Mouse (Mus musculus) MN1 (cell line): ENCODE data around the gene Il17rd.

Experiments used
- DNase-seq: peaks from one replicate; pipeline ENCODE4 v3.0.0-alpha.2; 2016; ENCODE audit warnings: low spot score

Il17rd gene

DNA sequence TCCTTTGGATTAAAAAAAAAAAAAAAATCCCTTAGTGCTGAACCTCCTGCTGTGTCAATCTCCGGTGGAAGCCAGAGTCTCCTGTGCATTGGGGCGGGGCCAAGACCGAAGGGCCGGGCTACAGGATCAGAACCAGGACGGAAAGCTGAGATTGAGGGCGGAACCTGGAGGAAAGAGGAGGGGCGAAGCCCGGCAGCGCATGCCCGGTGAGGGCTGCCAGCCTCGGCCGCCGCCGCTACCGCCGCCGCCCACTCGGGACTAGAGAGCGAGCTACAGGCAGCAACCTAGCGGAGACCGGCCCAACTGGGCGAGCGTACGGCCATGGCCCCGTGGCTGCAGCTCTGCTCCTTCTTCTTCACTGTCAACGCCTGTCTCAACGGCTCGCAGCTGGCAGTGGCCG lies at the start of gene Il17rd:
Gene Il17rd (plus strand): TSS at position 159 of the 400 bp plus-strand sequence.
- DNase-seq: peak; percentile 92

GRCm38 (mm10) chr14:26991622-26992021 lies 47.1 kb upstream of the Il17rd start:
- no peak for DNase-seq

- no peak for DNase-seq
Observed at GRCm38 (mm10) chr14:26993427-26993826, 45.3 kb upstream of the Il17rd start.

- DNase-seq: peak; percentile 71
Observed at GRCm38 (mm10) chr14:26994211-26994741, 44.5 kb upstream of the Il17rd start, which contains the start of gene Hesx1. Hesx1 (plus strand) TSS chr14:26994416.

DNA sequence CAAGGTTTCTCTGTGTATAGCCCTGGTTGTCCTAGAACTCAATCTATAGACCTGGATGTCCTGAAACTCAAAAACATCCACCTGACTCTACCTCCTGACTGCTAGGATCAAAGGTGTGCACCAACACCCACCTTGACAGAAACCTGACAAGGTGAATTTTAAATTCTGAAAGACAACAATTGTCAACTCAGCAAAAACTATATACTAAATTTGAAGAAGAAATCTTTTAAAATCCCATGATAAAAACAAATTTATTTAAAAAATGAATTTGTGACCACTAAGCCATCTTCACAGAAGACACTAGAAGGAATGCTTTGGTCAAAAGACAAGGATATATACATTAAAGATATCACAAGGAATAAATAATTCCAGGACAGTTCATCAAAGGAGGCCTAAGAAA lies 42.5 kb upstream of the Il17rd start:
- DNase-seq: no peak

- DNase-seq: no peak
Observed at GRCm38 (mm10) chr14:27000386-27000785, 38.4 kb upstream of the Il17rd start.

DNA sequence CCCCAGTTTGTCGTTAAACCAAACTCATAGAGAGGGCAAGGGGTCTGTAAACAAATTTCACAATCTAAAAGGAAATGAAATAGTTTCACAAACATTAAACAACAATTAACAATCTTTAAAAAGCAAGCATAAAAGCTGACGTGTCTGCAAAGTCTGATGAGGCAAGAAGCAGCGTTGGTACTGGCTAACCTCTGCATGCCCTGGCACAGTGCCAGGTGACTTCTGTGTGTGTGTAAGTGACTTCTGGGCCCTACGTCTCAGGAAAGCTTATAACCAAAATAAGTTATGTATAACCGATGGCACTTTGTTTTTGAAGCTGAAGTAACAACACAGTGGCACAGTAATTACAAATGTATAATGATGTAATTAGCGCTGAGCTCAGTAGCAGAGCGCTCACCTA lies 33.8 kb upstream of the Il17rd start:
- no peak for DNase-seq

GRCm38 (mm10) chr14:27005937-27006336 lies 32.8 kb upstream of the Il17rd start:
- DNase-seq: no peak

DNA sequence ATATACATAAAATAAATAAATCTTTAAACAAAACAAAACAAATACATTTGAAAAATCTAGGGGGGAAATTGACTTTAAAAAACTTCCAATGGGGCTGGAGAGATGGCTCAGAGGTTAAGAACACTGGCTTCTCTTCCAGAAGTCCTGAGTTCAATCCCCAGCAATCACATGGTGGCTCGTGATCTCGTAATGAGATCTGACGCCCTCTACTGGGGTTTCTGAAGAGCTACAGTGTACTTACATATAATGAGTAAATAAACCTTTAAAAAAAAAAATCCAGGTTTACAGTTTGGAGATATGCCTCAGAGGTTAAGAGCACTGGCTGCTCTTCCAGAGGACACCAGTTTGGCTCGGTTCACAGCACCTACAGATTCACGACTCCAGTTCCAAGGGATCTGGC lies 27.2 kb upstream of the Il17rd start:
- no peak for DNase-seq

DNA sequence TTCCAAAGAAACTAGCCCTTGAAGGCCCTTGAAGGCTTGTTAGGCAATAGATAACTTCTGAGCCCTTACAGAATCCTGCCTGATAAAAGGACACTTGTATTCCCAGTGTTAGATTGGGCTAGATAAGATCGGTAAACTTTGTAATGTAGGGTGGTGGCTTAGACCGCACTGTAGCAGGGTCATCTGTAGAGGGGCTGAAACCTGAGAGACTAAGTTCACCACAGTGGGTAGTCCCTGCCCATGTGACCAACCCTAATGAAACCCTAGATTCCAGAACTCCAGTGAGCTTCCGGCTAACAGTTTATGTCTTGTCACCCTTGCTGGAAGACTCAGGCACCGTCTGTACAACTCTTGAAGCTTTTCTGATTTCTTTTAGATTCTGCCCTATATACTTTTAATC lies 25.1 kb upstream of the Il17rd start:
- no peak for DNase-seq

GRCm38 (mm10) chr14:27017936-27018335 lies 20.8 kb upstream of the Il17rd start:
- no peak for DNase-seq

- no peak for DNase-seq
Observed at GRCm38 (mm10) chr14:27019850-27020249, 18.9 kb upstream of the Il17rd start.

DNA sequence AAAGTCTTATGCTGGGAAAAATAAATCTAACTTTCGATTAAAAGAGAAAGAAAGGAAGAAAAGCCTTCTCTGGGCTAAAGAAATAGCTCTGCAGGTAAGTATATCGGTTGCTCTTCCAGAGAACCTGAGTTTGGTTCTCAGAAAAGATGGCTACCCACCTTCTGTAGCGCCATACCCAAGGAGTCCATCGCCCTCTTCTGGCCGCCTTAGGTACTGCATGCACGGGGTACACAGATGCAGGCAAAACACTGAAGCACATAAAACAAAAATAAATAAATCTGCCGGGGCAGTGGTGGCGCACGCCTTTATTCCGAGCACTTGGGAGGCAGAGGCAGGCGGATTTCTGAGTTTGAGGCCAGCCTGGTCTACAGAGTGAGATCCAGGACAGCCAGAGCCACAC lies 15.9 kb upstream of the Il17rd start:
- no peak for DNase-seq

GRCm38 (mm10) chr14:27024664-27025063 lies 14.1 kb upstream of the Il17rd start:
- DNase-seq: no peak

DNA sequence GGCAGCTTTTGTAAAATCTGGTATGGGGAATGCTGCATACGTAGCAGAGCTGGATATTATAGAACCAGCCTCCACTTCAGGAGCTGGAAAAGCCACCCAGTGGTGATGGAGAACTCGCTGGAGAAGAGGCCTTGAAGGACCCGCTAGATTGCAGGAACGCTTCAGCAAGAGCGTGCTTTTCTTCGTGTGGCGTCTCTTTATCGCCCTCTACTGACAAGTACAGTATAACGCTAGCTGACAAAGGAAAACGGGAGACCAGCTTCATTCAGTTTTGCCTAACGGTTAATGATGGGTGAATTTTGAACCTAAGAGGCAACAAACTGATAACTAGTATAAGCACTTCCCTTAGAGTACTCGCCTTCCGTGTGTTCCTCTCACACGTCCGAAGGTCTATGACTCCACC lies 9.0 kb upstream of the Il17rd start:
- DNase-seq: peak; percentile 88

GRCm38 (mm10) chr14:27031142-27031541 lies 7.6 kb upstream of the Il17rd start:
- peak; percentile 70 for DNase-seq

DNA sequence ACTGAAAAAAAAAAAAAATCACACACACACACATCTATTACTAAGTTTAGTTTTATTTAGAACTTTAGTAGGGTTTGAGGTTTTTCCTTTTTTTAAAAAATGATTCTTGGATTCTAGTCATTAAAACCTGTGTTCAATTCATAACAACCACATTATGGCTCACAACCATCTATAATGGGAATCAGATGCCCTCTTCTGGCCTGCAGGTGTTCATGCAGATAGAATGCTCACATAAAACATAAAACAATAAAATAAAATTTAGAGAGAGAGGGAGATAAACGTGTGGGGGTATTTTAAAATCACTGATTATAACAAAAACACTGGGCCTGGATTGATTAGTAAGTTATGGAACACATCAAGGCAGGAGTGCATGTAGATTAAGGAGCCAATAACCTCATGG lies 1.2 kb upstream of the Il17rd start:
- DNase-seq: no peak

GRCm38 (mm10) chr14:27039281-27040248 lies 824 bp downstream of the Il17rd start:
- peak; percentile 15 for DNase-seq

- no peak for DNase-seq
Observed at GRCm38 (mm10) chr14:27040451-27040850, 1.7 kb downstream of the Il17rd start.

- DNase-seq: peak; percentile 41
Observed at GRCm38 (mm10) chr14:27042280-27042983, 3.7 kb downstream of the Il17rd start.

GRCm38 (mm10) chr14:27043416-27043815 lies 4.7 kb downstream of the Il17rd start:
- DNase-seq: no peak

DNA sequence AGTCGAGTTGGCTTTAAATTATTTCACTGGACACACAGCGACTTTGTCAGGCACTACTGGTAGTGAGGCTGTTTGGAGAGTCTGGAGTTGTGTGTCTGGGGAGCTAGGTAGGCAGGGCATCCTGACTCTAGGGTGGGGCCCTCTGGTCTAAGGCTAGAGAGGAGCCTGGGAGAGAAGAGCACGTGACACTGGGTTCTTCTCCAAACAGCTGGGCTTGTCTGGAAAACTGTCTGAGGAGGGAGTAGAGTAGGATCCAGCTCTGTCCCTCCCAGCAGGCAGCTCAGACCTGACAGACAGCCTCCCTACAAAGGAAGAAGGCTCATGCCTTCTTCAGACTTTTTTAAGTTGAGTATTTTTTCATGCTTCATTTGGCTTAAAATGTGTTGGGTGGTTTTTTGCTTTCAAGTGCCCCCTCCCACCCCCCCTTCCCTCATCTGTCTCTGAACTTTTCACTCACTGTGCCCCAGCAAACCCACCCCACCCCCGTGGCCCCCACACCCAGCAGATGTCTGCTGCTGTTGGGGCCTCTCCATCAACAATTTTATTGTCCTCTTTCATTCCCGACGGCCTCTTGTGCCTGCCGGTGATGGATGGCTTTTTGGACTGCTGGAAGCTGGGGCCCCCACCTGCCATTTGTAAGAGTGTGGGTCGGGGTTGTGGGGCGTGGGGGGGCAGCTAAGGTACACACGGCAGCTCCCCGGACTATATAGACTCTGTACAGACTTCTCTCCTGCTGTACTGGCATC lies 5.7 kb downstream of the Il17rd start:
- peak; percentile 23 for DNase-seq
